In the genomic region with DNA sequence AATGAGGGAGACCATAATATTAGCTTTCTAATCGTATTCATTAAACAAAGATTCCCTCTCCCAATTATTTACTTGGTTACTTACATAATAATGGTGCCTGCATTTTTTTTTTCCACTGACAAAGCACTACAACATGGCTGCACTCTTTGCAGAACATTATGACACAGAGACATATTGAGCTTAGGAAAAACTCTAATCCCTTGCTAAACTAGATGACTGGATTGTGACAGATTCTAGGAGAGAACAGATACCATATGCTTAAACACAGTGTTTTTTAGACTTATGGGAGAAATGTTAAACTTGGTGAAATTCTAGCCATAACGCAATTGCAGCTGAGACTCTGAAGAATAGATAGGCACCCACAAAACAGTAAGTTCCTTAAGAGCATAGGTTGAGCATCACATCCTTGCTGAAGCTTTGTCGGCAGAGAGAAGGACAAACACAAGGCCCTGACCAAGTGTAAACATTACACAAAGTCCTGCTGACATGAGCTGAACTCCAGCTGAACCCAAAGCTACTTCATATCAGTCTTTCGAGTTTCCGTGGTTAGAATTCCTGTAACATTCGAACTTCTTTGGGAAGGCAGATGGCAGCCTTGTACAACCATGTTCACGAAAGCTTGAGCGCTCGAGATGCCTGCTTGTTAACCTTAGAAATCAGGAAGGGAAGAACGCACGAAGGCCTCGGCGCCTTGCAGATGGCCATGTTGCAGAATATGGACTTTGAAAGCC, we compare ENCODE assay signal across 30 mouse cellular contexts. TPM values are rescaled to one million over a fixed set of nuclear protein-coding genes. Genes with fewer than 3 reads are reported as not detected.
DNase-seq lines count a peak whose midpoint lies in the region; ATAC-seq and TF ChIP-seq lines count a peak whose summit lies in the region.
"Had no signal": no experiment of that assay in that cellular context is flagged by ENCODE, and none has a peak within 500 bp of the region (broad histone marks: within the 10 kb centered on the region; RNA-seq: fewer than 3 reads in every experiment).

No protein-coding gene starts in this region.

- DNase-seq in heart, adult 11 months, result peak; percentile 67
- no peak for DNase-seq in heart, adult 8-10 months (ENCODE audit: low spot score)
- DNase-seq in kidney, postnatal 0 days (ENCODE audit: low spot score), result peak; percentile 46
- no peak for DNase-seq in kidney, postnatal 10 days
- DNase-seq in lung, postnatal 0 days (ENCODE audit: low spot score), result peak; percentile 24
- DNase-seq in lung, postnatal 25 days (ENCODE audit: low spot score), result no peak
- DNase-seq in cerebellum, adult 9-10 months, result no peak
- DNase-seq: adrenal gland, adult 8-10 months; cerebellum, adult 2 months; cerebellum, postnatal 36 days; gastrocnemius, postnatal 25 days; heart, adult 18-20 months; heart, postnatal 36 days; kidney, adult 18-20 months; kidney, postnatal 4 days; midbrain, embryonic 14.5 days; right cerebral cortex, postnatal 25 days; thymus, postnatal 4 days had no signal

- H3K9ac ChIP-seq in kidney, postnatal 0 days (ENCODE audit: low read depth, low read length), result no peak overlapping the region
- no peak overlapping the region for H3K9ac ChIP-seq in lung, postnatal 0 days (replicated peaks; ENCODE audit: low read depth)
- no peak overlapping the region for H3K9ac ChIP-seq in stomach, embryonic 14.5 days (replicated peaks; ENCODE audit: low read depth, low read length)
- H3K9ac ChIP-seq: hindbrain, embryonic 12.5 days; kidney, embryonic 15.5 days; liver, embryonic 15.5 days; neural tube, embryonic 15.5 days had no signal

- 73% methylated on average over 13 of the region's 13 CpGs for WGBS in kidney, postnatal 0 days
- WGBS in lung, postnatal 0 days, result 29% methylated on average over 13 of the region's 13 CpGs
- WGBS in stomach, embryonic 14.5 days, result 44% methylated on average over 13 of the region's 13 CpGs

- no peak for ATAC-seq in kidney, postnatal 0 days (replicated peaks; ENCODE audit: low FRiP score, low read depth)
- no peak for ATAC-seq in lung, postnatal 0 days
- no peak for ATAC-seq in stomach, embryonic 14.5 days (ENCODE audit: insufficient number of reproducible peaks, insufficient read depth, low FRiP score, low read depth)
- ATAC-seq: forebrain, embryonic 14.5 days; hindbrain, postnatal 0 days had no signal

- no peaks in the 10 kb centered on the region for H3K27me3 ChIP-seq in kidney, postnatal 0 days (ENCODE audit: insufficient read depth, low read length)
- no peaks in the 10 kb centered on the region for H3K27me3 ChIP-seq in lung, postnatal 0 days (replicated peaks; ENCODE audit: insufficient read depth, low read length)
- no peaks in the 10 kb centered on the region for H3K27me3 ChIP-seq in stomach, embryonic 14.5 days (ENCODE audit: control insufficient read depth, insufficient read depth, low read length)
- H3K27me3 ChIP-seq: hindbrain, embryonic 12.5 days; kidney, embryonic 15.5 days; liver, embryonic 15.5 days; neural tube, embryonic 15.5 days had no signal

- H3K36me3 ChIP-seq in kidney, postnatal 0 days (ENCODE audit: insufficient read depth, low read length), result no peaks in the 10 kb centered on the region
- no peaks in the 10 kb centered on the region for H3K36me3 ChIP-seq in lung, postnatal 0 days (ENCODE audit: insufficient read depth, low read length)
- no peaks in the 10 kb centered on the region for H3K36me3 ChIP-seq in stomach, embryonic 14.5 days (ENCODE audit: control insufficient read depth, insufficient read depth, low read length)
- H3K36me3 ChIP-seq: G1E; hindbrain, embryonic 12.5 days; kidney, embryonic 15.5 days; liver, embryonic 15.5 days; neural tube, embryonic 15.5 days had no signal

- H3K4me2 ChIP-seq in kidney, postnatal 0 days (ENCODE audit: low read length), result no peak overlapping the region
- H3K4me2 ChIP-seq in lung, postnatal 0 days (replicated peaks; ENCODE audit: low read depth, low read length), result no peak overlapping the region
- no peak overlapping the region for H3K4me2 ChIP-seq in stomach, embryonic 14.5 days (replicated peaks; ENCODE audit: low read depth, low read length)
- H3K4me2 ChIP-seq: hindbrain, embryonic 12.5 days; kidney, embryonic 15.5 days; liver, embryonic 15.5 days; neural tube, embryonic 15.5 days had no signal

- no peak overlapping the region for H3K27ac ChIP-seq in kidney, postnatal 0 days
- no peak overlapping the region for H3K27ac ChIP-seq in lung, postnatal 0 days (ENCODE audit: low read length)
- H3K27ac ChIP-seq in stomach, embryonic 14.5 days (ENCODE audit: low read length), result peak overlapping the region; percentile 61; the same call in 1 of the 2 replicates
- H3K27ac ChIP-seq: hindbrain, embryonic 12.5 days; hindbrain, postnatal 0 days; kidney, embryonic 15.5 days; liver, embryonic 15.5 days; macrophage; neural tube, embryonic 15.5 days had no signal

- TF ChIP-seq EP300 in lung, postnatal 0 days (IDR thresholded peaks at IDR 0.05), result no peak

- H3K4me1 ChIP-seq in kidney, postnatal 0 days (replicated peaks; ENCODE audit: insufficient read depth, low read length), result no peaks in the 10 kb centered on the region
- H3K4me1 ChIP-seq in lung, postnatal 0 days (ENCODE audit: insufficient read depth, low read depth, low read length), result no peaks in the 10 kb centered on the region
- H3K4me1 ChIP-seq in stomach, embryonic 14.5 days (ENCODE audit: control insufficient read depth, insufficient read depth, low read length), result 0 out of 2 replicates have a peak, but pooled peaks cover 3% of the 10 kb centered on the region
- H3K4me1 ChIP-seq: hindbrain, embryonic 12.5 days; liver, embryonic 15.5 days; neural tube, embryonic 15.5 days had no signal

- TF ChIP-seq CTCF in kidney, postnatal 0 days (IDR thresholded peaks at IDR 0.05; ENCODE audit: low read depth), result peak; percentile 19; the same call in 1 of the 2 replicates
- 0 out of 2 replicates have a peak, but pooled peaks have one; percentile 19 for TF ChIP-seq CTCF in lung, postnatal 0 days (IDR thresholded peaks at IDR 0.05)

- H3K9me3 ChIP-seq in kidney, postnatal 0 days (replicated peaks; ENCODE audit: low read length), result no peaks in the 10 kb centered on the region
- no peaks in the 10 kb centered on the region for H3K9me3 ChIP-seq in lung, postnatal 0 days (ENCODE audit: low read length)
- H3K9me3 ChIP-seq in stomach, embryonic 14.5 days (ENCODE audit: control insufficient read depth, low read depth, low read length), result no peaks in the 10 kb centered on the region
- H3K9me3 ChIP-seq: G1E; hindbrain, embryonic 12.5 days; kidney, embryonic 15.5 days; liver, embryonic 15.5 days; neural tube, embryonic 15.5 days had no signal

- no peak overlapping the region for H3K4me3 ChIP-seq in kidney, postnatal 0 days (replicated peaks; ENCODE audit: low read depth, low read length)
- H3K4me3 ChIP-seq in lung, postnatal 0 days (ENCODE audit: low read depth, low read length), result no peak overlapping the region
- H3K4me3 ChIP-seq in stomach, embryonic 14.5 days (ENCODE audit: low read depth, low read length), result no peak overlapping the region
- H3K4me3 ChIP-seq: hindbrain, embryonic 12.5 days; kidney, embryonic 15.5 days; liver, embryonic 15.5 days; neural tube, embryonic 15.5 days had no signal

RNA-seq across cellular contexts. Expression of a gene that starts 53.4 kb away (rescaled TPM):
- total RNA-seq in heart, adult 8-10 months (2022), result not detected
- polyA plus RNA-seq in kidney, postnatal 0 days (2015; fragmentation: Nextera tagmentation; extraction: Ambion mirVana), result 4.2 and 4.7 TPM in 2 replicates
- 4.2 and 6.3 TPM in 2 replicates for polyA plus RNA-seq in lung, postnatal 0 days (2015; fragmentation: Nextera tagmentation; extraction: Ambion mirVana)
- polyA plus RNA-seq in stomach, embryonic 14.5 days (2014; fragmentation: Nextera tagmentation; extraction: Ambion mirVana), result 3.1 and 4.9 TPM in 2 replicates
- total RNA-seq: G1E; gastrocnemius, adult 18-20 months; gastrocnemius, postnatal 25 days; heart, adult 18-20 months; megakaryocyte-erythroid progenitor cell, adult 5-6 weeks had no signal
- polyA plus RNA-seq: G1E; liver, embryonic 15.5 days; macrophage; thymus, postnatal 0 days had no signal

Comparison
In these comparisons a context has a peak if more than half of its experiments do, and no peak if none do; other contexts are left out.
1. DNase-seq: peak in heart, adult 11 months (single experiment), kidney, postnatal 0 days (single experiment) and lung, postnatal 0 days (single experiment); none in heart, adult 8-10 months (single experiment), kidney, postnatal 10 days (single experiment), lung, postnatal 25 days (single experiment) and cerebellum, adult 9-10 months (single experiment).